Mouse (Mus musculus): ENCODE data around the gene Slc39a11.
A peak's percentile ranks its signal among the peaks of the same experiment; 100 is the strongest.

The Slc39a11 gene

DNA sequence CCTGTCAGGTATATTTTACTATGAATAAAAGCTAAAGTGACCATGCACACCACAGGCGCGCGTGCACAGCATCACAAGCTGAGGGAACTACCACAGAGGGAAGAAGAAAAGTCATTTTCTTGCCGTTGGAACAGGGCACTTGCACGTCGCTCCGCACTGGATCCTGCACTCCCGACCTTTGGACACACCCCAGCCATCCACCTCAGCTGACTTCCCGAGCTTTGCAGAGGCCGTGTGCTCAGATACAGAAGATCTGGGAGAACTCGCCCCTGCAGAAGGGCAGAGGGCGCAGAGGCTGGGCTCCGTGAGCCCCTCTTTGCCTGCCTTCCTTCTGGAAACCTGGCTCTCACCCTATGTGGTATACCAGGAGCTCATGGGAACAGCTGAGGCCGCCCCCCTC, 359.0 kb downstream of the Slc39a11 start:
- no peak for DNase-seq (ENCODE audit: low spot score)

DNA sequence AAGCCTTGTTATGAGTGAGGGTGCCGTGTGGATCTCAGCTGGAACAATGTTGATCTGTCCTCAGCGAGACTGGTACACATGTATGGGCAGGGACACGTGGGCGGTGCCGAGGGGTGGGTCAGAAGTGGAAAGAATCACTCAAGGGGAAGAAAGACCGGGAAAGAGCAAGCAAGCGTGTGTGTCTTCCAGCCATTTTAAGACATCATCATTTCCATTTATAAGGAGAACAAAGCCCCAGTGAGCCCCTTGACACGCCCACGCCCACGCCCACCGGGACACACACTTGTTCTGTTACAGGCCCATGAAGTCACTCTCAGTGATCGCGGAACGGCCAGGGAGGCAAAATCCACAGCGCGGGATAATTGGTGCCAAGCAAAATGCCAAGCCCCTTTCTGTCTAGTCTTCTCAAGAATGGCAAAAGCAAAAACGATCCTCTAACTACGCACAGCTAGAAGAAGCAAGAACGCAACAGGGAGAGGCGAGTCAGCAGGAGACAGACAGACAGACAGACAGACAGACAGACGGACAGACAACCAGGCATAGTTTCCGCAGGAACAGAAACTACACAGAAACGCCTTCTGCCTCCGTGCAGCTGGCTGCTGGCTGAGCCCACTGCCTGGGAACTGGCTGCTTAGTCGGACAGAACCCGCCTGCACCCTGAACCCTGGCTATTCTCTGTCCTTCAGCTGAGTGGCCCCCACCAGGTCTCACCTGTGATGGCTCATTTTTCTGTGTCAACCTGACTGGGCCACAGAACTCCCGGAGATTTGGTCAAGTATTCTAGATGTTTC, 364.7 kb downstream of the Slc39a11 start:
- no peak for DNase-seq (ENCODE audit: low spot score)

DNA sequence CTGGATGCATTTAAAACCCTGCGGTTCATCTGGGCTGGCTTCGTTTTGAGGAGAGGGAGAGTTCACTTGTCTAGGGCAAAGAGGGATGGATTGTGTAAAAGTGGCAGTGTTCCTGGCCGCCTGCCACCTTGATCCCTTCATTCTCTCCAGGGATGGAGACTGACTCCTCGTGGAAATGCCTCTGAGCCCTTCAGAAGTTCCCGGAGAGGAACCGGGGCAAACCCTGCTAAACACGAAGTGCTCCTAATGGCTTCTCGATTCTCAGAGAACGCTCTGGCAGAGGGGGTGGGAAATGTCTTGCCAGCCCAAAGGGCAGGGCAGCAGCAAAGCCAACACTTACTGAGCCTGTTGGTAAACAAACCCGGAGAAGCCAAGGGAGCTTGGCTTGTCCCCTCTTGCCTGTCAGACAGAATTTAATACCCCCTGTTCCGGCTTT, 366.5 kb downstream of the Slc39a11 start:
- no peak for DNase-seq (ENCODE audit: low spot score)

DNA sequence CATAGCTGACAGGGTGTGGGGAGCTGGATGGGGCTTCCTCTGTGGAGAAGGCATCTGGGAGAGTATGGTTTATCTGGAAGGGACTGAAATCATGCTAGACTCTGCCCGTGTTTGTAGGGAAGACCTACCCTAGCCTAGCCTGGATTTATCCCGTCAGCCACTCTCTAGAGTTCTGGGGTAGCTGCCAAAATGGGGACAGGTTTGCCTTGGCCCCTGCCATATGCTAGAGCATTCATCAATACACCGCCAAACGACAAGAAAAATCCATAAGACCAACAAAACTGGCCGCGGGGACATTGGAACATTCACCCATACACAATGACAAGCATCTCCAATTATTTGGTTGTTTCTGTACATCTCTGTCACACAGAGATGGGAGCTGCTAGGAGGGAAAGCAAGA, 371.6 kb downstream of the Slc39a11 start:
- DNase-seq (ENCODE audit: low spot score): no peak

DNA sequence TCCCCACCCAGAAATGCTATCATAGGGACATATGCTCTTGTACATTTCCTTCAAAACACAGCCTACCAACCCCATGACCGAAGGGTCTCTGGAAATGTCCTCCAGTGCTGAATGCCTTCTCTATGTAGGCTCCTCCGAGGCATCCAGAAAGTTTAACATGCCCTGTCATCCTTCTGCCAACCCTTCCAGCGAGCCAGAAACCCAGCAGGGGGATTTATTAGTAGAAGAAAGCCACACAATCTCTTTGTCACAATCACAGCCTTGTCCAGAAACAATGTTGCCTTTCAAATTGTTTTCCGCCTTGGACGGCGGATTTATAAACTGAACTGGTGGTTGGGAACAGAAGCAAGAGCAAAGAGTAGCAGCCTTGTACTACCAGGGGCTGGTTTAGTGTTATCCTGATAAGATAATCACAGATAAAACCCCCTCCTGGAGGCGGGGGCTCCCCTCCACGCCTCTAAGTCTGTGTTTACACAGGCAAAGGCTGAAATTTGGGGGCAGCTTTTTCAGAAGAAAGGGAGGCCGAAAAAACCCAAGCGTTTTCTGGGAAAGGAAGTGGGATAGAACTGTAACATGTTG, 372.8 kb downstream of the Slc39a11 start:
- DNase-seq (ENCODE audit: low spot score): no peak

DNA sequence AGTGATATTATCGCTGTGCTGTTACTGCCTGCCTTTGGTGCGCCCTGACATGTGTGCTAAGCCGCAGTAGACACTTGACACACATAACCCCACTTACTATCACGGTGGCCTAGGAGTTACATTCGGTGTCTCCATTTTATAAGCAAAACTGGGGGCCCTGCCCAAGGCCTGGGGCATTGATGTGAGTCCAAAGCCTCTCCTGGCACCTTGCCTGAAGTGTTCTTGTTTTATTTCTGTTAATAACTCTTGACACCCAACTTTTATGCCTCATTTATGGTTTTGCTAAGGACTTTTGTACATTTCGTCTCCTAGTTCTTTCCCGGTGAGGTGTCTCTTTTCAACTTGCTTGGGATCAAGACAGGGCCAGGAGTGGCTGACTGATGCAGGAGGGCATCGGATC, 373.4 kb downstream of the Slc39a11 start:
- DNase-seq (ENCODE audit: low spot score): no peak

DNA sequence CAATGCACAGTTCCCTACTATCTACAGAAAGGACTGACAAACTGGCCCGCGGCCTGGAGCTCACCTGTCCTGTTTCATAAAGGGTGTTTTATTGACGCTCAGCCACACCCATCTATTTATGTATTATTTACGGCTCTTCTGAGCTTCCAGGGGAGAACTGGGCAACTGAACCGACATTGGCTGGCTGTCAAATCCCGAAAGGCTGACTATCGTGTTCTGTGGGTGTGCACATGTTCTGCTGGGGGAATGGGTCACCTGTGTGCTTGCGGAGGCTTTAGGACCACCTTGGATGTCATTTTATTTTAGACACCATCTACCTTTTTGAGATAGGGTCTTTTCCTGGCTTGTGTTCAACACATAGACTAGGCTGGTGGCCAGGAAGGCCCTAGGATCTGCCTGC, 375.8 kb downstream of the Slc39a11 start:
- DNase-seq (ENCODE audit: low spot score): no peak

DNA sequence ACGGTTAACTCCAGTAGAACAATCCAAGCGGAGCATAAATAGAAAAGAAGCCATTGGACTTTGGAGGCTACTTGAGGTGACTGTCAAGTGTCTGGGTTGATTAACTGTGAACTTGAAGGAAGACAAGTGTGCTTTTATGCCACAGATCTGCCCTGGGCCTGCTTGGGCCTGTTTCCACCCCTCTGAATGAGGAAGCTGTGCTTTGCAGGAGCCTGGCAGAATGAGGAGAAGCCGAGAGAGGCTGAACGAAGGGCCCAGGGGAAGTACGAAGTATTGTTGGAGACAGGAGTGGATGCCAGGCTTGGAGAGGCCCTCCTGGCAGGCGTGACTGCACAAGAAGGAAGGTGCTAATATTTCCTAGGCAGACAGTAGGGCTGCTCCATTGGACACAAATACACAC, 378.0 kb downstream of the Slc39a11 start:
- no peak for DNase-seq (ENCODE audit: low spot score)

DNA sequence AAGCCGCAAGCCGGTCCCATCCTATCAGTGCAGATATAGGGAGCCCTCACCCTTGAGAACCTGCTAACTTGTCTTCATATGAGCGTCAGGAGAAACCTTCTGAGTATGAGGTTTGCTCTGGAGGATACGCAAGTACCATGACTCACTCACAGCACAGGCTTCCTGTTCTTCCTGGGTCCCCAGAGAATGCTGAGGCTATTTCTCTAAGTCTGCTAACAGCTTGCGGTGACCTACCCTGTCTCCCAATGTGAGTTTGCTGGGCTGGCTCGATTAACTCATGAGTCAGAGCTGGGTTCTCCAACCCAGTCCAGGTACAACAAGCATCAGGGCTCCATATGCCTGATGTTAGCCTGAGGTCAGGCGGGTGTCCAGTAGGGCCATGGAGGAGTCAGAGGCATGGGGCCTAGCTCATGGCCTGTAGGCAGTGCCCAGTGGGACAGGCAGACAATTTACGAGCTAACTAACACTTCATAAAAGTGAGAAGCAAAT, 381.0 kb downstream of the Slc39a11 start:
- DNase-seq (ENCODE audit: low spot score): no peak

DNA sequence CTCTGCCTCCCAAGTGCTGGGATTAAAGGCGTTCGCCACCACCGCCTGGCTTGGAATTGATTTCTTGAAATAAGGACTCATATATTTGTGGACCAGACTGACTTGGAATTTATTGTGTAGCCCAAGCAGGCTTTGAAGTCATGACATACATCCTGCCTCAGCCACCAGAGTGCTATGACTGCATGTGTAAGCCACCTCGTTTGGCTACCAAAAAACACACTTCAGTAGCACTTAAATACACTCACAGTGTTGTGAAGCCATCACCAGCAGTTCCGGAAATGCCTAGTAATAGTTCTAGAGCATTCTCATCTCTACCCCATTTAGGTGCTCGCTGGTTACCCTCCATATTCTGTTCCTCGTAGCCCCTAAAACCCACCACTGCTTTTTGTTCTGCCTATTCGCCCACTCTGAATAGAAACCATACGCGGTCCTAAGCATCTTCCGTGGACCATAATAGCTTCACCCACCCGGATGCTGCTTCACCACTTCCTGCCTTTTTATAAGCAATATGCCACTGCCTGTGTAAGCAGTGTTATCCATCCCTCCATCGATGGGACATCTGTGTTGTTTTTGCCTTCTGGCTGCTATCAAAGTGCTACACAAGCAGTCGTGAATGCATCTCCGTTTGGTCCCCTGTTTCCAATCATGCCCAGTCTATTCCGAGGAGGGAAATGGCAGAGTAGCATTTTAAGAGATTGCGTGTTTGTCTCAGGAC, 382.2 kb downstream of the Slc39a11 start:
- DNase-seq (ENCODE audit: low spot score): peak; percentile 59

DNA sequence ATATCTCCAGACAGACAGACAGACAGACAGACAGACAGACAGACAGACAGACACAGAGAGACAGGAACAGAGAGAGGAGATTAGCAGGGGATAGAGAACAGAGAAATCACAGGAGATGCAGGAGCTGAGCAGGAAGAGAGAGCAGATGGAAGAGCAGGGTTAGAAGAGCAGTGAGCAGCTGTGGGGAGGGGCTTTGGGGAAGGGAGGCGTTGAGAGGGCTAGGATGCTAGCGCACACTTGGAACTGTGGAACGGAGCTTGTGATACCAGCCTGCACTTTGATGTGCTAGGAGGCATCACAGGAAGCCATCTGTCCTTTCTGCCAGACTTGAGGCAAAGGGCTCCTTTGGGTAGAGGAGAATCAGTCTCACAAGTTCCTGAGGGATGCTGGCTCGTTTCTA, 383.2 kb downstream of the Slc39a11 start:
- DNase-seq (ENCODE audit: low spot score): peak; percentile 9

DNA sequence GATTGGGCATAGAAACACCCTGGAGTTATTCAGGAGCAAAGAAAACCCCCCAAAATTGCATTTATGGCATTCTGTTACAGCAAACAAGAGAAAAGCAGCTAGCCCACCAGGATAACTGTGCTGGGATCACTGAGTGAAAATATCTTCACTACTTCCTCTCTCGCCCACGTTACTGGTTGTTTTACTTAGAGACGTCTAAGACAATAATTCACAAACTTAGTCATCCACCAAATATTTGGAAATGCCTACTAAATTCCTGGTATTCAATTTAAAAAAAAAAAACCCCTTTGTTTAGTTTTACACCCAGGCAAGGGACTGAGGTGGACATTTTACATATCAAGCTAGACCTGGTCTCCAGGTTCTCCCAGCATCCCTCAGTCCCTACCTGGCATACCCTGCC, 384.3 kb downstream of the Slc39a11 start:
- DNase-seq (ENCODE audit: low spot score): no peak

DNA sequence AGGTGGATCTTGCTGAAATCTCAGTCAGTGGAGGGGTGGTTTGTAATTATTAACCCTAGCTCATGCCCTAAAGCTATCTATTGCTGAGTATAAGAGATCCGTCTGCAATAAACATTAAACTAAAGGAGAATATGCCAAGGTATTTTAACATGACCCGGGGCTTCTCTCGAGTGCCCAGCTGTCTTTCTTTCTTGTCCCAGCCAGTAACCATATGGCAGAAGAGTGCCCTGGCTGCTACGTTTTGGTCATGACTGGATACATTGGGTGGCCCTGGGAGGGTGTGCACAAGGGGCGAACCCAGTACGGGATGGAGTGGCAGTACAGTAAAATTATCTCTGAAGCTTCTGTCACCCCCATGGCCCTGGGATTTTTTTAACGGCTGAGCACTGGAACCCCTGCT, 385.9 kb downstream of the Slc39a11 start:
- no peak for DNase-seq (ENCODE audit: low spot score)

DNA sequence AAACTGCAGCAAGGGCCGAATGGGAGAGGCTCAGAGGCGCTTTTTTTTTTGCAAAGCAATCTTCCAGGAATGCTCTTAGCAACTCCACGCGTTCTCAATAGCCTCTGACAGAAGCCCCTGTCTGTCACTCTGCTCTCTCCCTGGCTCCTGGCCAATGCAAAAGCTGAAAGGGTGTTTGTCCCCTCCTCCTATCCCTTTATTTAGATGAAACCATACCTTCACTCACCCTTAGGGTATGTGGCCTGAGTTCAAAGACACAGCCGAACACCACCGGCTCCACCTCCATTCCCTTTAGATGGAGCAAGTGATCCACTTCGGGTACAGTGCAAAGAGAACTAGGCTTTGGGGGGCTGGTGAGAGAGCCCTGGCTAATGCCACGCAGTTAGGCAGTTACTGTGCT, 387.8 kb downstream of the Slc39a11 start:
- DNase-seq (ENCODE audit: low spot score): no peak

DNA sequence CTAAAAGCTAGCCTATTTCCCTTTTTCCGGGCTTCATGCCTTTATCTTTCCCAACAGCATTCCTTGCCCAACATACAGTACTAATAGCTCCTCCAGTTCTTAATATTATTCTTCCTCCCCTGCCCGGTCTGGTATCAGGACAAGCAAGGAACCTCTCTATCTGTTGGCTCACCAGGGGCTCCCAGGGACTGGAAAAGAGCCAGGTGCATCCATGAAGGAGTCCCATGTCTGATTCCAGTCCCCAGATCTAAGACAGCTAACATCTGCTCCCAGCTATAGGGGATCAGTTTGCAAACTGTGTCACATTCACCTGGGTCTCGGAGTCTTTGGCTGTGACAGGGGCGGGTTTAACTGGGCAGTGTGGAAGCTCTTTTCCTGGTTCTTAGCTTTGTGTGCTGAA, 388.5 kb downstream of the Slc39a11 start:
- DNase-seq (ENCODE audit: low spot score): no peak

DNA sequence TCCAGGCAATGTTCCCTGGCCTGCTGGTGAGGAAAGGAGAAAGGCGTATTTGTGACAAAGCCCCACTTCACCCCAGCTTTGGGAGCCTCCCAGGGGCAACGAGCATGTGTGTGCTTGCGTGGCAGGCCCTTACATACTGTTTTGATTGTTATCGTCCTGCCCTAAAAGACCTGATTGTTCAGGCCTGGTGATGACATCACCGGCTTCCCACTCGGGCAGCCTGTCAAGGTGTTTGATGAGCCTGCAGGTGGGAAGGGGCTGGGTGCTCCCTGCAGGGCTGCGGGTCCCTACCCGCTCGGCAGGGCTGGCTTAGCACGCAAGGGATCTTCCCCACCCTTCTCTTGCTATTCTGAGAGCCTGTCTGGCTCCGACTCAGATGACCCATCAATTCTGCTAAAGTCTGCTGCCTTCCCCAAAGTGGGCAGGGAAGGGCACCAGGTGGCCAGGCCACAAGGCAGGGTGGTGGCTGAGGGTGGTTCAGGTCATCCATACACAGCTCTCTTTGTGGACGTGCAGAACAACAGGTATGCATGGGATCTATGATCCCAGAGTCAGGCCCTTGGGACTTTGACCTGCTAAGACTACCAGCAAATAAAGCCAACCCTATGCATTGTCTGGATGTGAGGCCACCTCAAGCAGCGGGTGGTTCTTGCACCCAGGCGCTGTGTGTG, 390.0 kb downstream of the Slc39a11 start:
- DNase-seq (ENCODE audit: low spot score): no peak

DNA sequence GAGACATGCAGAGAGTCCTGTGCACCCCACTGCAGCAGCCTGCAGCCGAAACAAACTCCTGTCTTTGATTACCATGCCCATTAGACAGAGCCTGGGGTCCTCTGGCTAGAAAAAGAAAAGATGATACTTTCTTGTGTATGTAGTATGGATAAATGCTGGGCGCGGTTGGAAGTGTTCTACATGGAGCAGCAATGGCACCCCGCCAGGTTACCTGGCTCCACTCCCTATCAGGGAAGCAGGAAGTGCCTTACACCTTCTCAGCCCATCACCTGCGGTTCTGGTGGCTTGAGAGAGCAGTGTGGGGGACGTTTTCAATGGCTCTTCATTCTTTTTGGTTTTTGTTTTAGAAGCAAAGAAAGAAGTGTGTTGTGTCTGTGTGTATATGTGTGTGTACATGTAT, 391.9 kb downstream of the Slc39a11 start:
- no peak for DNase-seq (ENCODE audit: low spot score)

DNA sequence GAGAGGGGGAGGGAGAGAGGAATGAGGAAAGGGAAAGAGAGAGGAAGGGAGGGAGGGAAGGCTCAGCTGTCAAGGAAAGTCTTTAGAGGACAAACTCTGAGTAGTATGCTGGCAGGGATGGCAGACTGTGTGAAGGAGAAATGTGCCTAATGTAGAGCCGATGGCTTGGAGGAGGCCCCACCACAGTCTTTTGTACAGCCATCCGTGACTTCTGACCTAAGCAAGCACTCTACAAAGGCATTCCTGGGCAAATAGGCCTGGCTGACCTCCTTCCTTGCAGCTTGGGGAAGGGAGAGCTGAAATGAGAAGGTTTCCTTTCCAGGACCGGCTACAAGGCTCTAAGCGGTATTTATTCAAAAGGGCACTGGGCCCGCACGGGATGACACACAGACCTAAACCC, 395.2 kb downstream of the Slc39a11 start:
- DNase-seq (ENCODE audit: low spot score): no peak

DNA sequence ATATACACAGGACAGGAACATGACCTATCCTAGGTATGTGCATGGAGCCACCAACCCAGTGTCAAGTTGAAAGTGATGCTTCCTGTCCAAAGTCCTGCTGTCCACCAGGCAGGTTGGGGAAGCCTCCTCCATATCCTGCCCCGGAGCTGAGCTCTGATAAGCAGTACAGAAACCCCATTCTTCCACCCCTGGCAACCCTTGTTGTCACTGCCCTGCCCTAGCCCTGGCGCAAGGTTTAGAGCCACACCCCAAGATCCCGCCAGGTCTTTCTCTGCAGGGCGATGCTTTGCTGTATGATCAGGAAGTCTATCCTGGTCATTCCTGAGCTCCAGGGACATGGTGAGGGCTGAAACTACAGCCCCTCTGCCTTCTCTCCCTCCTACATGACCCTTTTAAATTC, 396.7 kb downstream of the Slc39a11 start:
- no peak for DNase-seq (ENCODE audit: low spot score)

DNA sequence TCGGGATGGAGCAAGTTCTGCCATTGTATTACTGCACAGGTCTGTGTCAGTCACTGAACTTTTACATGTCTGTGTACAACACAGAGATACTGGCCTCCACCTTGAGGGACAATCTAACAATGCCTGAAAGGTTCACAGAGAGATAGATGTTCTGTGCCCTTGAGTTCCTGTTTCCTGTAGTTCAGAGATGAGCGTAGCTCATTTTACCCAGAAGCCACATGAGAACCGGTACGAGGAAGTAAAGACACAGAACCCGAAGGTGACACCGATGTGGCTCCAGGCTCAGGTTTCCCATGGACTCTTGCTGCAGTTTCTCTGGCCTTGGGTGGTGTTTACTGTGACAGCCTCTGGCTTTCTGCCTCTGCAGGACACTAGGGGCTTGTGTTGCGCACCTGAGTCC, 398.7 kb downstream of the Slc39a11 start:
- peak; percentile 8 for DNase-seq (ENCODE audit: low spot score)

DNA sequence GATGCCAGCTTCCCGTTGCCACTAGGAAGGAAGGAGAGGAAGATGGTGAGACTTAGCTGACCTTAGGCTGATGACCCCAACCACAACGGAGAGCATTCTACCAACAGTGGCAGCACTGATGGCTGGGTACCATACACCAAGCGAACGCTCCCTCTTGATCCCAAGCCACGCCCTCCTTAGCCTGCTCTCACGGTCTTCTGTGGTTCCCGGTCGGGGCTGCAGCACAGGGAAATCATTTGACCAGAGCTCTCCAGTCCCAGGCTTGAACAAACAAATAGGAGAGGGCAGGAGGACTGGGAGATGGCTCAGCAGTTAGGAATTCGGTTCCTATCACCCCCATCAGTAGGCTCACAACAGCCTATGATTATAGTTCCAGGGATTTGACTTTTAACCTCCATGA, 403.4 kb downstream of the Slc39a11 start:
- DNase-seq (ENCODE audit: low spot score): no peak

DNA sequence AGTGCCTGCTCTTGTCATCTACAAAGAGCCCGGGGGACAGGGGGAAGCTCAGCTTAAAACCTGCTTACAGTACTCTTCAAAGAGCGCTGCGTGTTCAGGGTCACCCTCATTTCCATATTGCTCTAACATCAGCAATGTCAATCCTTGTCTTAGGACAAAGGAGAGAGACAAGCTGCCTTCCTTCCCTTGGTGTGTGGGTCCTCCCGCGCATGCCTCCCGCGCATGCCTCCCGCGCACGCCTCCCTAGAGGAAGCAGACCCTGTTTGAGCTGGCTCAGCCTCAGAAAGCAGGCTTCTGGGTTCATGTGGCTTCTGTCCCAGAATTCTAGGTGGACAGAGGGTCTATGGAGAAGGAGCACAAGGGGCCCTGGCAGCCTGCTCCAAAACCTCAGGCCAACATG, 404.2 kb downstream of the Slc39a11 start:
- DNase-seq (ENCODE audit: low spot score): no peak

DNA sequence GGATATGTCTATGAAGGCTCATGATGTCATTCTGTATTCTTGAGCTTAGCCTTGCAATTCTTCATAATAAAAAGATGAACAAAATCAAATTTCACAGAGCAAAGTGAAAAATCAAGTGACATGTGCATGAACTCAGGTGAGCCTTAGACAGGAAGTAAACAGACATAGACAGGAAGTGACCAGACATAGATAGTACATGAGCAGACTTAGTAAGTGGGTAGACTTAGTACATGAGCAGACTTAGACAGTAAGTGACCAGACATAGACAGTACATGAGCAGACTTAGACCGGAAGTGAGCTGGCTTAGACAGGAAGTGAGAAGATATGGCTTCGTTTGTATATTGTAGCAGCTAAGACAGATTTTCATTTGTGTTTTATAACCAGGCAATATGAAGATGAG, 415.4 kb downstream of the Slc39a11 start:
- no peak for DNase-seq (ENCODE audit: low spot score)

Data from T-cell, adult 2 months (primary cell).